Mouse (Mus musculus): ENCODE measurements around the gene Gm45208.

DNA sequence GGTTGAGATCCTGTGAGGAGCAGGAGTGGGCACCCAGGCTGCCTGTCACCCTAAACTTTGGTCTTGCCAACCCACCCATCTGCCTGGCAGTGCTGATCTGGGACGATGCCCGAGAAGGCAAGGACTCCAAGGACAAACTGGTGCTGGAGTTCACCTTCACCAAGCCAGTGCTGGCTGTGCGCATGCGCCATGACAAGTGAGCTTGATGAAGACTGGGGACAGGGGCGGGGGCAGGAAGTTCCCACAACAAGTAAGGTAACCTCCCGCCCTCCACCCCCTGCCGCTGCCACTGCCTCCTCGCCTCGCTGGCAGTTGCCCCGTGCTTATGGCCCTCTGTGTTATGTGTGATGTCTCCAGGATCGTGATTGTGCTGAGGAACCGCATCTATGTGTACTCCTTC is 3.8 kb downstream of the Gm45208 start:
- no peak for TF ChIP-seq CEBPB (IDR thresholded peaks at IDR 0.05; ENCODE audit: insufficient read depth, poor library complexity, severe bottlenecking)
- TF ChIP-seq USF1 (IDR thresholded peaks at IDR 0.05; ENCODE audit: low read depth): no peak
- TF ChIP-seq MYOD1 (IDR thresholded peaks at IDR 0.05; ENCODE audit: control insufficient read depth in 1 of 3, insufficient read length in 2 of 3, low read depth in 2 of 3): no peak
